Mouse (Mus musculus) ES-Bruce4 (cell line): ENCODE data around the gene Htr5b.

ENCODE experiments used
- CTCF ChIP-seq: IDR thresholded peaks from one replicate; pipeline ENCODE4 v1.8.1; 2011; ENCODE audit warnings: low read depth, low read length
- POLR2A ChIP-seq: IDR thresholded peaks from one replicate; pipeline ENCODE4 v1.8.1; 2011; ENCODE audit warnings: low read length; ENCODE audit not compliant: insufficient read depth

DNA sequence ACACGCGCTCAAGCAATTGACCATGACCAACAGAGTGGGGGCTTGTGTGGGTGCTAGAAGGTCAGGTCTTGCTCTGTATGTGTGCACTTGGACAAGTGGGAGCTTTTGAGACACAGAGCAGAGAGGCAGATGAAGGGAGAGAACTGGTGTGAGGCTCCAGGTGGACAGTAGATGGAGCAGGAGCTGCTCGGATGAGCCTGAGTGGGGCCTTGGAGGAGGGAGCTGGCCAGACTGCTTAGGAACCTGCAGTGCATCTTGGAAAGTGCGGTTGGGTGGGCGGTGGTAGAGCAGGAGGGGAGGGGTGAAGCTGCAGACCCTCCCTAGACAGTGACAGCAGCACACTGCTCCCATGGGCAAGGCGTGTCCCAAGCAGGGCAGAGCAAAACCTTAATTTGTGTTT, 68.2 kb downstream of the Htr5b start:
- TF ChIP-seq CTCF (peak; percentile 24), POLR2A (no peak)
